Mouse (Mus musculus): ENCODE results near the gene Sema5a.

The Sema5a gene

DNA sequence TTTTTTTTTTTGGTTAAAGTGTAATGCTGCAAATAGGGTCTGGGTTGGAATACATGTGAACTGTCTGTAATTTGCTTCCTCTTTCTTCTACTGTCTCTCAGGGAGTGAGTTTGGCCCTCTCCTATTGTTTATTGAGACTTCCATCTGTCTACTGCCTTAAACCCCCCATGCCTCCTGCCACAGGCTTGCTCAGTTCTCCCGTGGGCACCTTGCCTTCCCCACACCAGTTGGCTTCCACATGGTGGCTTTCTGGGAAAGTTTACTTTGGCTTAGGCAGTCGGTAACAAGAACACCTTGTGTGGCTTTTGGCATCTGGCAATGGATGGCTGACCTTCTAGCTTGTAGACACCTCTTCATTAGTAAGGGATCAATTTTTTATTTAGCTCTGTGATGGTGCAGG, 10.2 kb downstream of the Sema5a start:
- no peak for DNase-seq (ENCODE audit: low read depth, low spot score)

DNA sequence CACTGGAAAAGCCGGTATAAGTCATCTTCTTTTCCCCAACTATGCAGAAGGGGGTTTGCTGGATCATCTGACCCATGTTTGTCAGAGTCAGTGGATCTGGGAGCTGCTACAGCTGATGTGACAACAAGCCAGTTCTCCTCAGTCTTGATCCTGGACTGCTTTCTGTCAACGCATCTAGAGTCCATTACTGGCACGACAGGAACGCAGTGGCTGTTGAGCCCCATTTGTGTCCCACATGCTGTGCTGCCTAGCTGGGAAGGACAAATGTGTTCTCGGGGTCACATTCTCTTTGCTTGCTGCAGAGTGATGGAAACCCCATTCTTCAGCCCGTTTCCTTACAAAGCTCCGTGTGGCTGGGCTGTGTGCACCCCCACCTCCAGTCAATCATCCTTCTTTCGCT, 12.7 kb downstream of the Sema5a start:
- no peak for DNase-seq (ENCODE audit: low read depth, low spot score)

DNA sequence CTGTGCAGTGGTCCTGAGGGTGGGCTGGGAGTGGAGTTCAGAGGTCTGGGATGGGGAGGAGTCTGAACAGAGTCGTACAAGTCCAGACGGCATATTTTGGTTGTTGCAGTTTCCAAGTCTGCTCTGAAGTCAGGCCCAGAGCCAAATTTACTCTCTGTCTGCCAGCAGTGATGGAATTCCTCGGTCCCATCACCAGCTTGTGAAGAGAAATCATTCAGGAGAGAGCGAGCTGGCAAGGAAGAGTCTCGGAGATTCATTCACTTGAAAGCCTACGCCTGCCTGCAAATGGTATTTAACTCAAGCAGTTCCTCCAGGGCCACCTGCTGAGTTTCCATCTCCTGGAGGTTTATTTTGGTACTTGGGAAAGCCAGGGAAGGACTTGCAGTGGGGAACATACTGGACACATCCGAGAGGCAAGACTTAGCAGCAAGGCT, 13.3 kb downstream of the Sema5a start:
- peak; percentile 92 for DNase-seq (ENCODE audit: low read depth, low spot score)

DNA sequence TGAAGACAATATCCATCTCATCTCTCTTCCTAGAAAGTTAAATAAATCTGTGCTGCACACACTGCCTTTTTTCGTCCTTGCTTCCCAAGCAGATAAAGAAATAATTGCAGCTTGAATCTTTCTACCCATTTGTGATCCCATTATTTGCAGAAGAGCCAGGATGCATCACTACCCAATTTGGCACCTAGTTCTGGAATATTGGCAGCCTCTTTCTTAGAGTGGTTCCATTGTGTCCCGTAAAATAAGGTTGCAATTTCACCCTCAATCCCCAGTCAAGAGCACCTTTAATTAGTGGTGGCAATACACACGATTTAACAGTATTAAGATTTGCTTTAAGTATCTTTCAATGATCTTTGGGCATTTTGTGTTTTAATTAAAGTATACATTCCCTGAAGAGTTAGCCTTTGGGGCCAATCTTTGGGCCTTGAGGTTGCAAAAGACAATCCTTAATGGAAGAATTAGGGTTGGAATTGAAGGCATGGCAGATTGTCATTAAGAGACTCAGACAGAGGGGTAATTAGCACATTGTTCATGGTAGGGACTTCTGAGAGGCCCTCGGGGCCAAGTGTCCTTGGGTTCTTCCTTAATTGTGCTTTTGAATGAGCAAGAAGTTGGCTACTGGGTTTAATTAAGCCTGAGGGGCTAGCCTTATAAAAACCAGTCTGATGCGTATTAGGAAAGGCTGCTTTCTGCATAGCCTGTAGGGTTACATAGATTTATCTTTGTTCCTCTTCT, 14.9 kb downstream of the Sema5a start:
- peak; percentile 28 for DNase-seq (ENCODE audit: low read depth, low spot score)

DNA sequence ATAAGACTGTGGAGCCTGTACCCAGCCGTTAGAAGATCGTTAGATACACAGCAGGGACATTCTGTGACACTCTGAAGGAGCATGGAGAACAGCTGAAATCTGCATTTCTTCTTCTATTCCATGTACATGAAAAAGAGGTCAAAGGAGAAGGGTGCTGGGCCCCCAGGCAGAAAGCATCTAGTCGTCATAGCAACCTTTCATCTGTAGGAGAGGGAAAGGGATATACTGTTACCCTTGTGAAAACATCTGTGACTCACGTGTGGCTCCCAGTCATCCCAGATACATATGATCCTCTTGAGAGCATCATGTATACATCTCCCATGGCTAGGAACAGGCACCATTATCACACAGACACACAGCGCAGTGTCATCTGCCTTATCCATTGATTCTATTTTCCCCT, 16.3 kb downstream of the Sema5a start:
- DNase-seq (ENCODE audit: low read depth, low spot score): no peak

DNA sequence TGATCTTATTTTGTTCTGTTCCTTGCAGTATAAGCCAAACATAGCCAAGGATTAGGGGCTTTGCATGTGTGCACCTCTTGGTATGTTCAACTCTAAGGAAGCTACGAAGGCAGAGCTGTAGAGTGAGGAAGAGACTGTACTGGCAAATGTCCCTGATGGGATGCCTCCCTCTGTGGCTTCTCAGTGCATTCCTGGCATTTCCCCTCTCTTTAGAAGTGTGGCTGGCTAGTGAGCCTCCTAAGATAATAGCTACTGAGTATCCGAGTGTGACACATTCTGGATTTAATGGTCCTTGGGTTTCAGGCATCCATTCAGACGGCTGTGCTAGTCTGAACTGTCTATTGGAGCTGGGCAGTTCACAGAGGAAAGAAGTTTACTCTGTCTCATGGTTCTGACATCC, 19.0 kb downstream of the Sema5a start:
- no peak for DNase-seq (ENCODE audit: low read depth, low spot score)

DNA sequence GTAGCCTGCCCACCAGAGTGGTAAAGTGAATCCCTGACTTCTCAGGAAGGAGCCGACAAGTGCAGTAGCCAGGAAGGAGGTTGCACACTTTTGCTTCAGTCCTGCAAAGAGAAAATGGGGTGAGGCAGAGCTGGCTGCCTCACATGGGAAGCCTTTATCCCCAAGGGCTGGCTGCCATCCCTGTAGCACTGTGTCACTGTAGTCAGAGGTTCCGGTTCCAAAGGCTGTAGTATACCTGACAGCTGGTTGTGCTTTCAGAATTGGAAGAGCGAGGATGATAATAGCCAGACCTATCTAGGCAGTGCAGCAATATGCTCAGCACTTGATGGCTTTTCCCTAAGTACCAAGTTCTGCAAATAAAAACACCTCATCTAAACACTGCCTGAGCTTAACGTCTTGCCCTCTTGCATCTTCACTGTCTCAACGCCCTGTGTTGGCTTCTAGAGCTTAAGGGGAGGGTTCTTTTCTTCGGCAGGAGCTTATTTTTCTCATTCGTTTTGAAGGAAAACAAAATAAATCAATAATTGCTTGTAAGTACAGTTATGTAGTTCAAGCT, 20.3 kb downstream of the Sema5a start:
- peak; percentile 54 for DNase-seq (ENCODE audit: low read depth, low spot score)

DNA sequence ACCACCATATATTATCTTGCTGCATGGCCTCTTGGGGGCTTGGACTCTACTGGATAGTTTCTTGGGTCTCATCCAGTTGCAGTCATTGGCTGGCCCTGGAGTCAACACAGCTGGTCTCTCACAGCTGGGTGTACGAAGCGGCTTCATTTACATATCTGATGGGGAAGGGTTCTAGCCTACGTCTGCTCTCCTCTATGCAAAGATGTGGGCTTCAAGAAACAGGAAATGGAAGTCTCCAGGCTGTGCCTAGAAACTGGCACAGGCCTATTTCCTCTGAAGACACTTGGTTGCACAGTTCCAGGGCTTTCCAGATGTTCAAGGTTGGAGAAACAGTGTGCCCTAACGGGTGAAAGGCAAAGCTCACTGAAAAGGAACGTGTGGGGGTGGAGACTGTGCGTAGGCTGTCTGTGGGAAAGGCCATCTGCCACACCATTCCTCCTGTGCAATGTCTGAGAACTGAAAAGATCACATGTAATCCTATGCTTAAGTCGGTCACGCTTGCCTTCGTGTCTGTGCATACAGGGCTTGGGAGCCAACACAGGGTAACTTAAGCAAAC, 20.8 kb downstream of the Sema5a start:
- DNase-seq (ENCODE audit: low read depth, low spot score): peak; percentile 71

DNA sequence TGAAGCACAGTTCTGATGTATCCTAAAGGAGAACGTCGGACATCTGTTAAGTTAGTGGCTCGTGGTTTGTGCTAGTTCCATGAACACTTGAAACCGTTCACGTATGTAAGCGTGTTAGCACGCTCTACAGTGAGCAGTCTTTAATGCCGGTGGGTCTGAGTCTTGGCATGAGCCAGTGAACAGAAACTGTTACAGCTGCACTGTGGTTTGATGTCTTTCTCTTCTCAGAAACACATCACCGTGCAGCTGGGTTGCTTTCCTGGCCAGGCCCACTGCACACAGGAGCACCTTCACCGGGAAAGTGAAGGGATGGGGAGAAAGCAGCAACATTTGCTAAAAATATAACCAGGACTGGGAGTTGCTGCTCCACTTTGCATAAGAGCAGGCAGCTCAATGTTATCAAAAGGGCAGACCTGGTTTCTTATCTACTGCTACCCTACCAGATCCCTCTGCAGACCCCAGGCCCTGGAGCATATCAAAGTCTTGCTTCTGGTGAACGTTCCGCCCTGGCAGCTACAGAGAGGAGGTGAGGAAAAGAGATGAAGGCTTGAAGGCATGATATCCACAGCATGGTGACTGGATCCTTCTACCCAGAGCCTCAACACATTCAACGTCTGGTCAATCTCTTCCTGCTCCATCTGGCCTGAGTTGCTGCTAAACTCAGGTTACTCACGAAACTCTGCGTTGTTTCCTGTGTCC, 21.7 kb downstream of the Sema5a start:
- no peak for DNase-seq (ENCODE audit: low read depth, low spot score)

DNA sequence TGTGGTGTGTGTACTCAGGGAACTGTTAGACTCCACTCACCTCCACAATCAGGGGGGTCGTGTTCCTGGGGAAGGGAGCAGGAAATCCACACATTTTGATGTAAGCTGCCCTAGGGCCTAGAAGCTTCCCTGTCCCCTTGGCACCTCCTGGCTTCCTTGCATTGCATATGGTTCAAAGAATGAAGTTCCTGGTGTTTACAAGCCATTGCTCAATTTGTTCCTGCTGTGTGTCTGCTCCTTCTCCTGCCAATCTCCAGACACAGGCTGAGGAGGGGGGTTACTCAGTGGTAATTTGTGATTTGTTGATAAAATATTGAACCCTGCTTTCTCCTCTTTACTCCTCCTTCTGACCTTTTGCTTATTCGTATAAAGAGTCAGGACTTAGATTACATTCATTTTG, 25.5 kb downstream of the Sema5a start:
- peak; percentile 40 for DNase-seq (ENCODE audit: low read depth, low spot score)

DNA sequence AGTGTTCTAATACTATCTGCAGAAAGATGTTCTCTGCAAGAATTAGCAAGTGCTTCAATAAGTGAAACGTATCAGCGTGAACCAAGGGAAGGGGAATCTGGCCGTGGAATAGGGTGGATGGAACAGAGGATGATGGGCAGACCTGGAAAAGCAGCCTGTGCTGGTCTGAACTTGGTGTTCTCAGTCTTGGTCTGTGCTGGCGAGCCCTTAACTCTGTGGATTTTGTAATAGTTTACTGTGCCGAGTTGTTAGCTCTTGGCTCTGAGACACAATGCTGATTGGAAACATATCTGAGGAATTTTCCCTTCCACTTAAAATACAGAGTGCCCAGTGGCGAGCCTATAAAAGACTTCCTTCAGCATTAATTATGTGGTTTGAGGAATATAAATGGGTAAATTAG, 29.3 kb downstream of the Sema5a start:
- no peak for DNase-seq (ENCODE audit: low read depth, low spot score)

DNA sequence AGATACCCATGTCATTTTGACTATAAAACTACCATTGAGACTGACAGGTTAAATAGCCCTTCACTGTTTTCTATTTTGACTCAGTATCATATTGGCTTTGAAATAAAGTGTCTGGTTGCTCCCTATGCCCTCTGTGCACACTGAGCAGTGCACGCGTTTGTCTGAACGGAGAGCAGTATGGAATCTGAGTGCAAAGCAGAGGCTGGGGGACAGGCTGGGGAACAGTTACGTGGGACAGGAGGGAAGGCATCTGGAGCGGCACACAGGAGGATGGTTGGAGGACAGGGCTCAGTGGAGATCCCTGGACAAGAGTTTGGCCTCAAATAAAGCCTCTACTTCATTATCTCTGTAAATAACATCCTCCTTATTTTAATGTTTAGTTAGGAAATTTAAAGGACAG, 30.4 kb downstream of the Sema5a start:
- no peak for DNase-seq (ENCODE audit: low read depth, low spot score)

DNA sequence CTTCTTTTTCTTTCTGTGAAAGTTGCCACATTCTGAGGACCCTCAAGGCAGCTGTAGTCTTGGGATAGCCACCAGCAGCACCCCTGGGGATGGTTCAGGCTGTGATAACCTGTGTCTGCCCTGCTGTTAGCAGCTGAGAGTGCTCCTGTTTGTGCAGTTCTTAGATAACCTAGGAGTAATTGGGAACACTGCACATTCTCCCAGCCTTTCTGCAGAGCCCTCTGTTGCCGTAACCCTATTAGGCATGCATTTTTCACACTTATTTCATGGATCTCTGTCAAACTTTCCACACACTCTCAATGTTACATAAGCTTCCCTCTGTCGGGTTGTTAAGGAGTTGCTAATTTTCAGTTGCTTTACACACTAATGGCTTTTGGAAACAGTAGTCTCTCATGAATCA, 34.0 kb downstream of the Sema5a start:
- DNase-seq (ENCODE audit: low read depth, low spot score): peak; percentile 61

DNA sequence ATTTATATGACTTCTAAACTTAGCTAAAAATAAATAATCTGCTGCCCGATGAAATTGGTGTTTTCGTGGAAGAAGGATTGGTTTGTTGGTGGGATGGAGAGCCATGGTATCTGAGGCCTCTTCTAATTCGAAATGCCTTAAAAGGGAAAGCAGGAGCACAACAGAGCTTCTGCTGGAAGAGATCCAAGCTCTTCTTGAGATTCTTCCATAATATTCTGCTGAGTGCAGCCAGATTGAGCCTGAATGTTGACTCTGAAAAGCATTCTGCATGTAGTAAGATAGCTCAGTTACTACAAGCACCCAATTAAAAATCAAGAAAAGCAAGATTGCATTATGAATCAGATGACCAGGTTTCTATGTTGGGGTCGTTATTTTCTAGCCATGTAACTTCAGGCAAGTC, 36.8 kb downstream of the Sema5a start:
- DNase-seq (ENCODE audit: low read depth, low spot score): peak; percentile 72

DNA sequence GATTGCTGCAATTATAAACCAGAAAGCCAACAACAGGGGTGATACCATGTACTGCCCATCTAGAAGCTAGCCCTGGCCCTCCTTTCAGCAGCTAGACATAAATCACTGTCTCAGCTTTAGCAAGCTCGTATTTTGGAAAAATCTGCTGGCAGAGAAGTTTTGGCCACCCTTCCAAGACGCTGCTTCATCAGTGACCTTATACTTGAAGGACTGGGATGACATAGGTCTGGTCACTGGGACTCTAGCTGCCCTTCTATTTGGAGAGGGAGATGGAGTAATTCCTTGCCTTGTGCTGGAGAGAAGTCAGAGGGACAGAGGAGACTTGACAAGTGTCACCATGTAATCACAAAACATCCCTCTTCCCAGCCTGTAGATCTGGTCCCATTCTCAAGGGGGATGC, 40.1 kb downstream of the Sema5a start:
- DNase-seq (ENCODE audit: low read depth, low spot score): no peak

DNA sequence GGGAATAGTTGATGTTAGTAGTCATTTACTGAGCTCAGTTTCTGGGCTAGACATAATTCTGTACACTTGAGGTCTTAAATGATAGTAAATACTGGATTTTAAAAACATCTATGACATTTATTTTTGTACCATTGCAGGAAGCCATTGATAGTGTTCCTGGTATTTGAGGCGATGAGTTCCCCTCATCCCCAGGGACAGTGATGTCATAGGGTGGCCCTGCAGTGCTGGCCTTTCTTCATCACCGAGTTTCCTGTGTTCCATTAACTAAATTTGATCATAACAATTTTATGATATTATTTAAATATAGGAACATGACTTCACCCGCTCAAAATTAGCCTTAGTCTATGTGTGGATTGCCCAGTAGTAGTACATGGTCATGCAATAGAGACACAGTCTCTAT, 41.7 kb downstream of the Sema5a start:
- no peak for DNase-seq (ENCODE audit: low read depth, low spot score)

DNA sequence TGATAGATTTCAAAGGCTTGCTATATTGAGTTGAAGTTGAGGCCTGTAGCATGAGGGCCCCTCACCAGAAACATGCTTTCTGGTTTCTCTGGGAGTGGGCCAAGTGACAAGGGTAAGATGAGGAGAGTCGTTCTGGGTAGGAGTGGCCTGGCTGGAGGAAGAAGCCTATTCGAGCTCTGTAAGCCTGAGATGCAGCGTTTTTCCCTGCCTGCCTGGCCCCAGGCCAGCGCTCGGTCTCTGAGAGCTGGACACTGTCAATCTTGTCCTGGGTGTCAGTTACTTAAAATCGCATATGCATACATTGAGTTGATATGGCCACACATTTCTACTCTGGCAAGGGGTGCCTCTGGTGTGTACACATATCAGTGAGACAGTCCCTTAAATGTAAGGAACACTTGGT, 43.9 kb downstream of the Sema5a start:
- no peak for DNase-seq (ENCODE audit: low read depth, low spot score)

DNA sequence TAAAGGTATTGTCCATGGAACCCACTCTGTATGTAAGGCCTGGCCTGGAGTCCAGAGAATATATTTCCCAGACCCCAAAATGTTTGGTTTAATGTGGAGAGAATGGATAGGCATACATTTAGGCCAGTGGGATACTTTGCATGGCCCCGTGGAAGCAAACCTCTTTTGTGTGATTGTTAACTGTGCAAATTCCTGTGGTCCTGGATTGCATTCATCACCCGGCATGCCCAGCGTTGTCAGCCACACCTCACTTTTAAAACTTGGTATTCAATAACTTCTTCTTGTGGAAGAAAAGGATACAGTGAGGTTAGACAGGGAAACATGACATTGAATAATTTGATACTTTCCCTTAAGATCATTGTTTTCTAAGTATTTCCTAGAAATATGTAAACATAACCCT, 46.4 kb downstream of the Sema5a start:
- DNase-seq (ENCODE audit: low read depth, low spot score): no peak

DNA sequence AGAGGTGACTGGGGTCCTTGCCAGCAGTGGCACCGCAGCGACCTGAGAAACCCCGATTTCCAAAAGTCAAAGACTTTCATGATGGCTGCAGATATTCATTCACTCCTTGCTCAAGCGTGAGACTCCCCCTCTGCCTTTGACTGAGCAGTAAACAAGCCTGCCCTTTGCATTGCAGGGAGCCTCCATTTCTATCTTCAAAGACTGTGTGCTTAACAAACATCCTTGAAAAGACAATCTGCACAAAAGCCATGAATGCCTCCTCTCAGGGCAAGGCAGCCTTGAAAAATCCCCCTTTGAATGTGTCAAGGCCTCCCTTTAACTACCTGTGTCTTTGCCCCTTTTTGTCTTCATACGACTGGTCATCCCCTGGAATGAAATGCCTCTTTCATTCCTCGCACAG, 51.9 kb downstream of the Sema5a start:
- DNase-seq (ENCODE audit: low read depth, low spot score): no peak

DNA sequence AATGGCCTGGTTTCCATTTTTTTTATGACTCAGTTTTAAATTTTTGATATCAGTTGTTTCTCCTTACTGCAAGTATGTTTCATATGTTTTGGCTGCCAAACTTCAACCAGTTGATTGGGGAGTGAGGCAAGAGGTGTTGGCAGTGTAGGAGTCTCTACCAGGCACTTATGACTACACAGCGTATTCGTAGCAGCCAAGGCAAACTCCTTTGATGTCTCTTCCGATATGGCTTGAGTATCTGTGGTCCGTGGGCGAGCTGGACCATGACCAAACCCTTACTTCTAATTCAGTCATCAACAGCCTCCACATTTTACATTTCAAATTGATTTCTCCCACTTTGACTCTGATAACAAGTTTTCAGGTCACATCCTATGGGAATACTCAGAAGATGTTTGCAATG, 52.7 kb downstream of the Sema5a start:
- peak; percentile 74 for DNase-seq (ENCODE audit: low read depth, low spot score)

DNA sequence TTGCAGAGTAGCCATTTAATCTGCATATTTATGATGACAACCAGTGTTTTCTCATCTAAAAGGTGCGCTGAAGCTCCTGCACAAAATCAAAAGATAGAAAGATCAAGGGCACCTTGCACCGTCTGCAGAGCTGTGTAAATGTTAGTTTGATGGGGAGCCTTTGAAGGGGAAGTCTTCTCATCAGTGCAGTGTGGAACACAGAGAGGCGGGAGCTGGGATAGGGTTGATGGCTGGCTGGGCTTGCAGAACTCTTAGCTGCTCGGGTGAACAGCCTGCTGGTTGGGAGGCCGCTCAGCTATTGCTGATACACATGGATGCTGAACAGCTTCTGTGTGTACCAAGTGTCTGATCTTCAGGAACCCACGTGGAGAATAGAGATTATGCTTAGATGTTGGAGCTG, 53.9 kb downstream of the Sema5a start:
- no peak for DNase-seq (ENCODE audit: low read depth, low spot score)

DNA sequence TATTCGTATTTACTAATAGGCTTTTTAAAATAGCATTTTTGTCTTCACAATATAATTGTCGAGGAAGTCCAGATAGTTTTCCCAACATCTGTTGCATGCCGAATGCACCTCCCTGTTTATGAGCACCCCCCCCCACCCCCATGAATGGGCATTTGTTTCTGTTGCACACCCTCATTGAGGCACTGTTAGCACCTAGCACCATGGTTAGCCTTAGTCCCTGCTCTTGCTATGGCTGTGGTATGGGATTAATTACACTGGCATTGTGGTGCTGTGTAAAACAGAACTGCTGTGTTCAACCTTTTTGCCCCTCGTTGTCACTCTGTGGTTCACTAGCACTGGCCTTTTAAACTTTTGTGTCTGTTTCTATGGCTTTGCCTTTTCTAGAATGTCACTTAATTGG, 56.4 kb downstream of the Sema5a start:
- DNase-seq (ENCODE audit: low read depth, low spot score): no peak

Measured in brain, adult 2 months (tissue).